Mouse (Mus musculus) MEL (cell line): Measurements from ENCODE around the gene Abhd12b. TPM values are rescaled to one million over a fixed set of nuclear protein-coding genes. Genes with fewer than 3 reads are reported as not detected.
A peak's percentile ranks its signal among the peaks of the same experiment; 100 is the strongest.

Source experiments
- DNase-seq: peaks from one replicate; pipeline ENCODE4 v3.0.0; 2011; ENCODE audit warnings: low read depth, low spot score
- H3K27ac ChIP-seq: 2 replicates; pipeline ENCODE4 v1.5.1; 2012; ENCODE audit warnings: low read depth, mild to moderate bottlenecking, control low read depth, low read length, moderate library complexity; ENCODE audit not compliant: control insufficient read depth
- H3K27me3 ChIP-seq, 2 experiments: fragments of 150-350 bp in 1 of 2; sonication (generic) in 1 of 2; 2 replicates each; pipeline ENCODE4 v1.6.1; 2012; ENCODE audit warnings: low read length in 2 of 2, mild to moderate bottlenecking in 2 of 2, improper control_type of control experiment in 1 of 2, moderate library complexity in 1 of 2; ENCODE audit not compliant: insufficient read depth in 2 of 2, control insufficient read depth in 1 of 2
- H3K36me3 ChIP-seq, 2 experiments: 2 replicates each; pipeline ENCODE4 v1.6.1; 2012 to 2014; ENCODE audit warnings: low read length in 2 of 2, improper control_type of control experiment in 1 of 2, inconsistent platforms in 1 of 2, mild to moderate bottlenecking in 1 of 2; ENCODE audit not compliant: insufficient read depth in 2 of 2, control insufficient read depth in 1 of 2
- H3K4me1 ChIP-seq, 2 experiments: fragments of 150-350 bp in 1 of 2; sonication (generic) in 1 of 2; 2 replicates each; pipeline ENCODE4 v1.6.1; 2012; ENCODE audit warnings: low read length in 2 of 2, improper control_type of control experiment in 1 of 2, mild to moderate bottlenecking in 1 of 2; ENCODE audit not compliant: insufficient read depth in 2 of 2, control insufficient read depth in 1 of 2
- H3K4me3 ChIP-seq, 2 experiments: fragments of 150-350 bp in 1 of 2; sonication (generic) in 1 of 2; 2 replicates each; pipeline ENCODE4 v1.5.1; 2012; ENCODE audit warnings: low read depth in 2 of 2, low read length in 2 of 2, mild to moderate bottlenecking in 2 of 2, moderate library complexity in 2 of 2, control low read depth in 1 of 2, improper control_type of control experiment in 1 of 2; ENCODE audit not compliant: control insufficient read depth in 1 of 2, insufficient read depth in 1 of 2
- H3K79me2 ChIP-seq: 2 replicates; pipeline ENCODE4 v1.6.1; 2012; ENCODE audit warnings: mild to moderate bottlenecking, low read length, moderate library complexity; ENCODE audit not compliant: control insufficient read depth, poor library complexity, insufficient read depth
- H3K9ac ChIP-seq: 2 replicates; pipeline ENCODE4 v1.6.1; 2012; ENCODE audit warnings: low read depth, mild to moderate bottlenecking, control low read depth, low read length, moderate library complexity; ENCODE audit not compliant: control insufficient read depth, poor library complexity, severe bottlenecking
- H3K9me3 ChIP-seq: fragments of 150-350 bp; sonication (generic); replicated peaks from 2 replicates; pipeline ENCODE4 v1.6.1; 2012; ENCODE audit warnings: mild to moderate bottlenecking, low read length, improper control_type of control experiment, moderate library complexity; ENCODE audit not compliant: insufficient read depth
- BHLHE40 ChIP-seq: IDR thresholded peaks from 2 replicates; pipeline ENCODE4 v1.6.1; 2012; ENCODE audit warnings: low read depth, mild to moderate bottlenecking, inconsistent platforms, low read length, improper control_type of control experiment, borderline replicate concordance
- CHD1 ChIP-seq: IDR thresholded peaks from 2 replicates; pipeline ENCODE4 v1.6.1; 2012; ENCODE audit warnings: low read depth, mild to moderate bottlenecking, inconsistent platforms, low read length, improper control_type of control experiment
- CHD2 ChIP-seq: IDR thresholded peaks from 2 replicates; pipeline ENCODE4 v1.6.1; 2011; ENCODE audit warnings: low read length, improper control_type of control experiment
- CTCF ChIP-seq, 3 experiments: IDR thresholded peaks in 2 of 3; conservative IDR thresholded peaks in 1 of 3; 2 replicates each; pipeline ENCODE4 v1.5.1; 2011 to 2012; ENCODE audit warnings: low read length in 3 of 3, low read depth in 2 of 3, mild to moderate bottlenecking in 2 of 3, improper control_type of control experiment in 1 of 3, inconsistent platforms in 1 of 3, mixed read lengths in 1 of 3, moderate library complexity in 1 of 3; ENCODE audit not compliant: control insufficient read depth in 1 of 3, insufficient read depth in 1 of 3, poor library complexity in 1 of 3, severe bottlenecking in 1 of 3
- E2F4 ChIP-seq: IDR thresholded peaks from 2 replicates; pipeline ENCODE4 v1.6.1; 2011; ENCODE audit warnings: low read depth, low read length, improper control_type of control experiment, borderline replicate concordance
- EP300 ChIP-seq, 2 experiments: IDR thresholded peaks; 2 replicates each; pipeline ENCODE4 v1.6.1; 2011; ENCODE audit warnings: improper control_type of control experiment in 2 of 2, low read length in 2 of 2, low read depth in 1 of 2, mild to moderate bottlenecking in 1 of 2
- ETS1 ChIP-seq: IDR thresholded peaks from 2 replicates; pipeline ENCODE4 v1.6.1; 2012; ENCODE audit warnings: low read depth, mild to moderate bottlenecking, inconsistent platforms, low read length, improper control_type of control experiment, moderate library complexity
- GATA1 ChIP-seq: IDR thresholded peaks from 2 replicates; pipeline ENCODE4 v1.6.1; 2011; ENCODE audit warnings: low read depth, low read length, improper control_type of control experiment
- MAFK ChIP-seq: IDR thresholded peaks from 2 replicates; pipeline ENCODE4 v1.6.1; 2011; ENCODE audit warnings: low read depth, mild to moderate bottlenecking, low read length, improper control_type of control experiment, borderline replicate concordance
- MAX ChIP-seq: IDR thresholded peaks from 2 replicates; pipeline ENCODE4 v1.6.1; 2011; ENCODE audit warnings: low read length, improper control_type of control experiment
- MEF2A ChIP-seq: IDR thresholded peaks from 2 replicates; pipeline ENCODE4 v1.6.1; 2014; ENCODE audit warnings: low read depth, mild to moderate bottlenecking, inconsistent platforms, low read length, improper control_type of control experiment; ENCODE audit not compliant: poor library complexity, insufficient replicate concordance, severe bottlenecking; ENCODE audit errors: extremely low read depth
- MXI1 ChIP-seq: IDR thresholded peaks from 2 replicates; pipeline ENCODE4 v1.6.1; 2011; ENCODE audit warnings: mild to moderate bottlenecking, low read depth, low read length, improper control_type of control experiment
- NELFE ChIP-seq: IDR thresholded peaks from 2 replicates; pipeline ENCODE4 v1.6.1; 2011; ENCODE audit warnings: low read depth, low read length, improper control_type of control experiment
- POLR2A ChIP-seq, 2 experiments: IDR thresholded peaks; 2 replicates each; pipeline ENCODE4 v1.6.1; 2011 to 2012; ENCODE audit warnings: low read length in 2 of 2, mild to moderate bottlenecking in 2 of 2, control low read depth in 1 of 2, improper control_type of control experiment in 1 of 2, low read depth in 1 of 2, moderate library complexity in 1 of 2; ENCODE audit not compliant: control insufficient read depth in 1 of 2, insufficient read depth in 1 of 2, poor library complexity in 1 of 2
- RAD21 ChIP-seq: IDR thresholded peaks from 2 replicates; pipeline ENCODE4 v1.6.1; 2011; ENCODE audit warnings: mild to moderate bottlenecking, low read depth, low read length, improper control_type of control experiment
- SIN3A ChIP-seq: IDR thresholded peaks from 2 replicates; pipeline ENCODE4 v1.6.1; 2012; ENCODE audit warnings: low read length, improper control_type of control experiment, inconsistent platforms
- SMC3 ChIP-seq: IDR thresholded peaks from 2 replicates; pipeline ENCODE4 v1.6.1; 2011; ENCODE audit warnings: low read depth, low read length, improper control_type of control experiment
- TBP ChIP-seq: IDR thresholded peaks from 2 replicates; pipeline ENCODE4 v1.8.0; 2011; ENCODE audit warnings: low read depth, low read length, improper control_type of control experiment
- TCF12 ChIP-seq: IDR thresholded peaks from 2 replicates; pipeline ENCODE4 v1.6.1; 2014; ENCODE audit warnings: low read depth, mild to moderate bottlenecking, inconsistent platforms, low read length, improper control_type of control experiment, moderate library complexity
- UBTF ChIP-seq: IDR thresholded peaks from 2 replicates; pipeline ENCODE4 v1.6.1; 2012; ENCODE audit warnings: low read depth, mild to moderate bottlenecking, inconsistent platforms, low read length, improper control_type of control experiment, moderate library complexity, borderline replicate concordance; ENCODE audit not compliant: insufficient read depth
- USF1 ChIP-seq: IDR thresholded peaks from 2 replicates; pipeline ENCODE4 v1.6.1; 2014; ENCODE audit warnings: low read depth, mild to moderate bottlenecking, inconsistent platforms, low read length, improper control_type of control experiment, moderate library complexity
- ZKSCAN1 ChIP-seq: IDR thresholded peaks from 2 replicates; pipeline ENCODE4 v1.6.1; 2012; ENCODE audit warnings: low read depth, mild to moderate bottlenecking, inconsistent platforms, low read length, improper control_type of control experiment, moderate library complexity
- ZMIZ1 ChIP-seq: IDR thresholded peaks from 2 replicates; pipeline ENCODE4 v1.6.1; 2012; ENCODE audit warnings: low read depth, mild to moderate bottlenecking, inconsistent platforms, low read length, improper control_type of control experiment, moderate library complexity
- ZNF384 ChIP-seq: IDR thresholded peaks from 2 replicates; pipeline ENCODE4 v1.6.1; 2012; ENCODE audit warnings: low read depth, mild to moderate bottlenecking, inconsistent platforms, low read length, improper control_type of control experiment
- polyA plus RNA-seq, 2 experiments: library from polyadenylated mRNA; stranded (reverse) in 1 of 2; unstranded in 1 of 2; fragments of >175 nt in 1 of 2; fragments of >200 nt in 1 of 2; gene quantifications; 2 replicates each; pipeline versions ENCODE4 v1.2.1 to v1.2.4; 2012; ENCODE audit warnings: low replicate concordance in 2 of 2, low read depth in 1 of 2; ENCODE audit not compliant: insufficient read length in 2 of 2, insufficient read depth in 1 of 2, missing spikeins in 1 of 2
- total RNA-seq: library from RNA; depleted of rRNA; stranded (reverse); fragments of 300-350 nt; gene quantifications from 2 replicates; pipeline ENCODE4 v1.2.3, GENCODE M21; 2012

The Abhd12b gene
- total and polyA plus RNA-seq, 3 experiments, result not detected

DNA sequence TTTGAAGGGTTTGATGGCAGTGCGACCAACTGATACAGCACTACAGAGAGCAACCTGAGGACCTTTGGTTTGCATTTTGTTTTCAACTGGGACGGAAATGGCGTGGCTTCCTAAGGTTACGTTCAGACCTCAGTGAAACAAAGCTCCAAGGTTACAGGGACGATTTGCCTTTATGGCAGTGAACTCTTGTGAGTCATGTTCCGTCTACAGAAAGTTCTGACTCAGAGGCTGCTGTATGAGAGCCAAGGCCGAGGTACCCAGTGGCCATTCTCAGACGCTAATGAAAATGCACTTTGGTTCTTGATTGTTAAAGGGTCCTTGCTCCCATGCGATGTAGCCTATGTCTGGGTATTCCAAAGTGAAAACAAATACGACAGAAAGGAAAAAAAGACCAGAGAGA is 36.8 kb upstream of the Abhd12b start:
- Histone ChIP-seq H3K9me3 (no peaks in the 10 kb centered on the region), H3K4me3 (no peak overlapping the region), H3K9ac (no peak overlapping the region), H3K27me3 (no peaks in the 10 kb centered on the region), H3K79me2 (no peaks in the 10 kb centered on the region), H3K36me3 (peaks cover 0 to 11% of the 10 kb centered on the region in 2 experiments; a peak in 2 of 4 replicates), H3K4me1 (peaks cover 5 to 14% of the 10 kb centered on the region in 2 experiments), H3K27ac (no peak overlapping the region)
- no peak for TF ChIP-seq UBTF
- no peak for DNase-seq

DNA sequence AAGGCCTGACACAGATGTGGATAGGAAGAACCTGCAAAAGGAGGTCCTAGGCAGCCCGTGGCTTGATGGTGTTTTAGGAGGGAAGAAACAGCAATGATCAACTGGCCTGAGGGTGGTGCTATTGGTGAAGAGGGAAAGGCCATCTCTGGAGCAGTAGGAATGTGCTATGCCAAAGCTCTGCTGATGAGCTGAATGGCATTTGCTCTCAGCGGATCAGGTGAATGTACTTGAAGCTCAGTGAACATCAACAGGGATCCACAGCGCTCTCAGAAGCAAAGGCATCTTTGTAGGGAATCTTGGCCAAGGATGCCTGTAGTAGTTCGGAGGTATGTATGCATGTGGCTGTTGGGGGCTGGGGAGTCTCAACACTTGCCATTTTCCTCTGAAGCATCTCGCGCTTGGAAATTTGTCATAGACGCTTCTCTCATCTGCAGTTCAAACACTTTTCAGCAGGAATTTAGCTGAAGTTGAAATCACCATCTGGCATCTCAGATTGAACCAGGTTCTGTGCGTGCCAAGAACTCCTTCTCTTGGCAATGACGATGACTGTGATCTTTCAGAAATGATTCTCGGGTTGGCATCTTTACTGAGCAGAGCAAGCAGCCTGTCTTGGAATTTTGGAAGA is 35.1 kb upstream of the Abhd12b start:
- Histone ChIP-seq H3K27ac (no peak overlapping the region), H3K27me3 (no peaks in the 10 kb centered on the region), H3K36me3 (peaks cover 0 to 11% of the 10 kb centered on the region in 2 experiments; a peak in 2 of 4 replicates), H3K9me3 (no peaks in the 10 kb centered on the region), H3K4me1 (peaks cover 5 to 14% of the 10 kb centered on the region in 2 experiments), H3K4me3 (no peak overlapping the region), H3K79me2 (no peaks in the 10 kb centered on the region), H3K9ac (no peak overlapping the region)
- TF ChIP-seq CTCF (IDR thresholded peaks at IDR 0.05 in 2 of 3, conservative IDR thresholded peaks at IDR 0.05 in 1 of 3; ENCODE audit: control insufficient read depth in 1 of 3, insufficient read depth in 1 of 3, low read depth in 2 of 3, low read length in 3 of 3, poor library complexity in 1 of 3, severe bottlenecking in 1 of 3) (peak in 1 of 3 experiments; percentile 26; a peak in 1 of 6 replicates), ETS1 (no peak), MAX (no peak), MXI1 (0 out of 2 replicates have a peak, but pooled peaks have one; percentile 13), TCF12 (no peak), SMC3 (0 out of 2 replicates have a peak, but pooled peaks have one; percentile 5)
- no peak for DNase-seq

DNA sequence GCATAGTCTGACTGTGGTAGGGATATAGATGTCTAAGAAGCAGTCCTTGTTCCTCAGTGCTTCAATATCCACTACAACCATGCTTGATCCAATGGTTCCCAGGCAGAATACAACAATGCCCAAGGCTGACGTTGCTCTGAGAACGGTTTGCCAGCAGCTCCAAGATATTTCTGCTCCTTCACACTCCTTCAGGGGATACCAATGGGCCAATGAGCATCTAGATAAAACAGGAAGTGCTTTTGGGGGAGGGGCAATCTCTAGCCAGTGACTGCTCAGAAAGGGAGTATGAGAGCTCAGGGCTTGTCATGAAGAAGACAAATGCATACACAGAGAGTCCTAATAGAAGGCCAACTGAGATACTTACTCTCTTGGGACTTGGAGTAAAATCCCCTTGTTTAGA is 34.4 kb upstream of the Abhd12b start:
- H3K27ac ChIP-seq, result 0 out of 2 replicates have a peak overlapping the region, but pooled peaks have one; percentile 9
- H3K9me3 ChIP-seq, result no peaks in the 10 kb centered on the region
- peaks cover 5 to 14% of the 10 kb centered on the region in 2 experiments for H3K4me1 ChIP-seq
- H3K79me2 ChIP-seq, result no peaks in the 10 kb centered on the region
- H3K27me3 ChIP-seq, result no peaks in the 10 kb centered on the region
- peak; percentile 96 for DNase-seq
- H3K9ac ChIP-seq, result peak overlapping the region; percentile 40
- H3K36me3 ChIP-seq, result peaks cover 0 to 11% of the 10 kb centered on the region in 2 experiments; a peak in 2 of 4 replicates
- H3K4me3 ChIP-seq, result peak overlapping the region in 1 of 2 experiments; percentile 7; a peak in 1 of 4 replicates
- TF ChIP-seq BHLHE40, result no peak
- TF ChIP-seq CHD1, result no peak
- TF ChIP-seq UBTF, result no peak
- TF ChIP-seq RAD21, result no peak
- no peak for TF ChIP-seq MAX
- no peak for TF ChIP-seq ZNF384
- TF ChIP-seq MAFK, result no peak
- peak; percentile 37; the same call in 1 of the 2 replicates for TF ChIP-seq NELFE
- no peak for TF ChIP-seq SIN3A
- TF ChIP-seq USF1, result no peak
- peak; percentile 38; the same call in 1 of the 2 replicates for TF ChIP-seq TCF12
- no peak for TF ChIP-seq ZMIZ1
- TF ChIP-seq POLR2A (IDR thresholded peaks at IDR 0.05; ENCODE audit: control insufficient read depth in 1 of 2, insufficient read depth in 1 of 2, low read depth in 1 of 2, low read length in 2 of 2, poor library complexity in 1 of 2), result peak in 1 of 2 experiments; percentile 59; a peak in 2 of 4 replicates
- 0 out of 2 replicates have a peak, but pooled peaks have one; percentile 53 for TF ChIP-seq TBP
- no peak for TF ChIP-seq E2F4
- TF ChIP-seq MEF2A, result no peak
- peak; percentile 25 to 50; a peak in 1 of 4 replicates for TF ChIP-seq EP300 (IDR thresholded peaks at IDR 0.05; ENCODE audit: low read depth in 1 of 2, low read length in 2 of 2)
- no peak for TF ChIP-seq CTCF (IDR thresholded peaks at IDR 0.05 in 2 of 3, conservative IDR thresholded peaks at IDR 0.05 in 1 of 3; ENCODE audit: control insufficient read depth in 1 of 3, insufficient read depth in 1 of 3, low read depth in 2 of 3, low read length in 3 of 3, poor library complexity in 1 of 3, severe bottlenecking in 1 of 3)
- no peak for TF ChIP-seq ZKSCAN1
- TF ChIP-seq CHD2, result no peak
- no peak; the same call in none of the 2 replicates for TF ChIP-seq GATA1
